Mouse (Mus musculus) ES-E14 (cell line): ENCODE measurements around the gene Egr4.

ENCODE experiments used
- CHD2 ChIP-seq: IDR thresholded peaks from 2 replicates; pipeline ENCODE4 v1.6.1; 2014; ENCODE audit warnings: mild to moderate bottlenecking, low read depth, low read length, inconsistent platforms
- MAFK ChIP-seq: IDR thresholded peaks from 2 replicates; pipeline ENCODE4 v1.6.1; 2014; ENCODE audit warnings: mild to moderate bottlenecking, low read depth, low read length, inconsistent platforms; ENCODE audit not compliant: insufficient read depth

DNA sequence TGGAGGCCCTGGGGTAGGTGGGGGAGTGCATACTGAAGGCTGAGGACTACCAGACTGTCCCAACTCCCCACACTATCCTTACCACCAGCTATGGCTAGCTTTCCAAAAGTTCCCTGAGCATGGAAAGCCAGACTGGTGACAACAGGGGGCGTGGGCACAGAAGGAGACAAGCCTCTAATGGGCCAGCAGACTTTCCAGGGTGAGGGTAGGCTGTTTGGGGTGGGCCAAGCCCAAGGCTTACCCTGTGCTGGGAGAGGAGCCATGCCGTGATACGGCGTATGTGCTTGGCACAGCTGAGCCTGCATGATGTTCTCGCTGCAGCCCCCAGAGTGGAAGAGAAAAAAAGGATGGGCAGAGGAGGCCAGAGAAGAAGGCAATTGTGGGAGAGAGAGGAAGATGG is 33.4 kb downstream of the Egr4 start:
- TF ChIP-seq MAFK = no peak
- TF ChIP-seq CHD2 = no peak
